Mouse (Mus musculus) 416B (cell line): Measurements from ENCODE around the gene Gtsf1.

Experiments used
- DNase-seq: peaks from one replicate; pipeline ENCODE4 v3.0.0; 2011; ENCODE audit warnings: low read depth

Gtsf1 gene

DNA sequence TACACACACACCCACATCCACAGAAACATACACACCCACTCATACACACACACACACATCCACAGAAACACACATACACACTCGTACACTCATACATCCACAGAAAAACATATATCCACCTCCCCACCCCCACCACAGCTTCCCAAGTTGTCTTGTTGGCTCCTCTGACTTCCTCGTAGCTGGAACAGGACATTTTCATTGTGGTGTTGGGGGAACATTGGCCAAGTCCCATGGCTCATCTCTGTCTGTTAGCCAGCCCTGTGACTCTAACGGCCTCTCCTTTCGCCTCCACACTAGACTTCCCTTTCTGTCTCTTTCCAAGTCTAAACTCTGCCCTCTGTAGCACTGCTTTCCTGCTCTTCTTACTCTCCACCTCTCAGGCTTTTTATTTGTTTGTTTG lies 72.5 kb downstream of the Gtsf1 start:
- no peak for DNase-seq

DNA sequence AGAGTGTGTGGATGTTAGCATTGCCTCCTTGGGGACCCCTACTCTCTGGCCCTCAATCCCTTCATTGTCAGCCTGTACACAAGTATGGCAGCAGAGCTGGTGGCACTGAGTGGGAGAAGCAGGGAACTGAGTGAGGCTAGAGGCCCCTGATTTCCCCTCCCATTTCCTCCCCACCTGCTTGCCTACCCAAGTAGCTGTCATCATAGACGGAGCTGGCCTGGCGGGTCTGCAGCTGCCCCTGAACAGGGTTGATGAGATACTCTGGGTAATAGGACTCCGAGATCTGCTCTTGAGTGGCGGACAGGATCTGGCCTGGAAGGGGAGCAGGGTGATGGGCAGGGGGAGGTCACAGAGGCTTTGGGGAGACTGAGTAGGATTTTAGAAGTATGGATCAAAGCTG lies 74.1 kb downstream of the Gtsf1 start:
- no peak for DNase-seq

DNA sequence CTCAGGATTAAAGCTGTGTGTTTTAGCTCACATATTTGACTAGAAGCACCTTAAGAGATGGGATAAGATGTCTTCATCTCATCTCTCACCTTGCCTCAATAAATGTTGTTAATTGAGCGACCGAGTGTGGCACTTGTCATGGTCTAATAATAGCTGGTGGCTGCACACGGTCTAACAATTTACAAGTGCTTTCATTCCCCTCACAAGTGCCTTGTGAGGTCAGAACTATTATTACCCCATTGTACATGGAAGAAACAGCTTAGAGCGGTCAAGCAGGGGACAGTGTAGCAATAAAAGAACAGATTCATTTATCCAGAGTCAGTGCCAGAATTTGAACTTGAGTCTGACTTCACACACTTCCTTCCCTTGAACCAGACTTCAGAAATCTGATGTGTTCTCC lies 74.8 kb downstream of the Gtsf1 start:
- DNase-seq = no peak

DNA sequence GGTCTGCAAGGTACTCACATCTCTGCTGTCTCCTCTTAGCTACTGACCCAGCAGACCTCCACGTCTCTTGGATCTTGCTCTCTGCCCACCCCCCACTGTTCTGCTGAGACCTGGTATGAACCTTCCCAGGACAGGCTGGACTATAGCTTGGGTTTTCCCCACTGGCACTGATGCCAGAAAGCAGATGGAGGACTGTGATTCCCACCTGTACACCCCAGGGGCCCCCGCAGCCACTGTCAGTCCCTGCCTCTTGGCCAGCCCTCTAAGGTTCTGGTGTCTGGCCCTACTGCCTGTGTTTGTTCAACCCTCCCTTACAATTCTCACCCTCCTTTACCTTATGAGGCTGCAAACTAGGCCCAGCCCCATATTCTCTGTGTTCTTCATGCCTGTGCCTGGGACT lies 75.6 kb downstream of the Gtsf1 start:
- DNase-seq = no peak

DNA sequence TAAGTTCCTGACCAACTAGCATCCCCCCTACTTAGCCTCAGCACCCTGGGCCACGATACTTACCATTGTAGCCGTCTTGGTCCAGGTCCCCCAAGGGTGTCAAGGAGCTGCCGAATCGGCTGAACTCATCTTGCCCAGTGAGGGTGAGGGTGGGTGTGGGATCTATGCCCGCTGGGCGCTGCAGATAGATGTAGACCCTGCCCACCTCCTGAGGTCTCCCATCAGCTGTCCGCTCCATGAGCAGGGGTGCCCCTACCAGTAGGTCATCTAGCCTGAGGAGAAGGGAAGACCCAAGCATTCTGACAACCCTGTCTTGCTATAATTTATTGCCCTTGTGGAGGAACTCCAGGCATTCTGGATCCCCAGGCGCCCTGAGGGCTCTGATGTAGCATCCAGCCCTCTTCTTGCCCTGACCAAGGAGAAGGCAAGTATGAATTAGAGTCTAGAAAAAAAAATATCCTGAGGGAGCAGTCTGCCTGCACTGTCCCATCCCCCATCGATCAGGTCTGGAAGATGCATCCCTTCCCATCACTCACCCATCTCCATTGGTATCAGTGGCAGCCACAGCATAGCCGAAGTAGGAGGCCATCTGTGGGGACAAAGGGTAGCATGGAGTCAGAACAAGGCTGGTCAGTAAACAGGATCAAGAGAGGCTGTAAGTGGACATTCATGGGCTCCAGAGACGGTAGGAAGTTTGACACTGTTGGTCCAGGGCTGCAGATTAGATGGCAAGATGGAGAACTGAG lies 76.6 kb downstream of the Gtsf1 start:
- no peak for DNase-seq

DNA sequence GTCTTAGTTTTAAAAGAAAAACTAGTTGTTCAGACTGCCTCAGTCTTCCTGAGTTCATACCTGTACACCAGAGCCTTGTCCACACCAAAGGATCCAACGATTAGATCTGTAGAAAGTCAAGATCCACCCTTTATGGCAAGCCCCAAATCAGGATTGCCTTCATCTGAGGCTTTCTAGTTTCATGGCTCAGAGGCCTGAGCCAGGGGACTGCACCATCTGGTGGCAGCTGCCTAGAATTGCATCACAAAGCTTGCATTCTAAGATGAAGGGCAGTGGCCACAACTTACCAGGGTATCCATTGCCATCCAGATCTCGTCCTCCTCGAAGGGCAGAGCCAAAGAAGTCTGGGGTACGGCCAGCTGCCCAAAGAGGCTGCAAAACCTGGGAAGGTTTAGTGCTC lies 77.4 kb downstream of the Gtsf1 start:
- peak; percentile 69 for DNase-seq
